14 mouse cellular contexts compared by ENCODE assay signal in genomic region chr15:4808131-4808530, GRCm38 (mm10).
DNase-seq lines count a peak whose midpoint lies in the region.
"Had no signal": no experiment of that assay in that cellular context is flagged by ENCODE, and none has a peak within 500 bp of the region (broad histone marks: within the 10 kb centered on the region; RNA-seq: fewer than 3 reads in every experiment).

No protein-coding gene starts in this region.

- DNase-seq in lung, postnatal 10 days = peak; percentile 4
- DNase-seq in lung, postnatal 14 days = no peak
- peak; percentile 67 for DNase-seq in cerebellum, adult 11-12 months
- DNase-seq in cerebellum, adult 9-10 months = peak; percentile 81
- DNase-seq in cerebellum, postnatal 25 days = peak; percentile 65 to 67
- no peak for DNase-seq in ovary, postnatal 36 days (ENCODE audit: low spot score)
- no peak for DNase-seq in layer of hippocampus, adult 18-20 months (ENCODE audit: low spot score in 2 of 2)
- no peak for DNase-seq in frontal cortex, postnatal 36 days (ENCODE audit: low spot score in 2 of 2)
- DNase-seq: adrenal gland, adult 2 months; adrenal gland, postnatal 25 days; gastrocnemius, postnatal 14 days; heart, adult 18-20 months; heart, postnatal 14 days; kidney, adult 11 months had no signal

Comparison
In these comparisons a context has a peak if more than half of its experiments do, and no peak if none do; other contexts are left out.
1. DNase-seq: peak in lung, postnatal 10 days (single experiment), cerebellum, adult 11-12 months (single experiment), cerebellum, adult 9-10 months (single experiment) and cerebellum, postnatal 25 days (2 of 2); none in lung, postnatal 14 days (single experiment), ovary, postnatal 36 days (single experiment), layer of hippocampus, adult 18-20 months (0 of 2) and frontal cortex, postnatal 36 days (0 of 2).